Comparison of ENCODE assay signal across 9 mouse cellular contexts in genomic region chr5:122439400-122440094, GRCm38 (mm10). TPM values are rescaled to one million over a fixed set of nuclear protein-coding genes. Genes with fewer than 3 reads are reported as not detected.
DNase-seq lines count a peak whose midpoint lies in the region; ATAC-seq and TF ChIP-seq lines count a peak whose summit lies in the region.
"Had no signal": no experiment of that assay in that cellular context is flagged by ENCODE, and none has a peak within 500 bp of the region (broad histone marks: within the 10 kb centered on the region; RNA-seq: fewer than 3 reads in every experiment).

No protein-coding gene starts in this region.

- peaks cover 16% of the 10 kb centered on the region for H3K4me1 ChIP-seq in cerebellum, adult 2 months (ENCODE audit: control insufficient read depth, insufficient read depth, low read length)
- H3K4me1 ChIP-seq in lung, embryonic 14.5 days (ENCODE audit: insufficient read depth), result no peaks in the 10 kb centered on the region
- no peaks in the 10 kb centered on the region for H3K4me1 ChIP-seq in lung, adult 2 months (ENCODE audit: control insufficient read depth, insufficient read depth, low read length)

- H3K9me3 ChIP-seq in lung, embryonic 14.5 days (ENCODE audit: low read depth, low read length), result no peaks in the 10 kb centered on the region

- no peaks in the 10 kb centered on the region for H3K27me3 ChIP-seq in cerebellum, adult 2 months (ENCODE audit: control insufficient read depth, insufficient read depth, low read length)
- no peaks in the 10 kb centered on the region for H3K27me3 ChIP-seq in lung, embryonic 14.5 days (ENCODE audit: insufficient read depth, low read length)
- H3K27me3 ChIP-seq: Patski had no signal

- no peak overlapping the region; the same call in 1 of the 2 replicates for H3K9ac ChIP-seq in lung, embryonic 14.5 days

- 61% methylated on average over 19 of the region's 19 CpGs for WGBS in cerebellum, adult 2 months
- WGBS in lung, embryonic 14.5 days, result 75% methylated on average over 19 of the region's 19 CpGs
- WGBS in lung, adult 2 months, result 63% methylated on average over 19 of the region's 19 CpGs

- peak overlapping the region; percentile 85 for H3K27ac ChIP-seq in cerebellum, adult 2 months (ENCODE audit: insufficient read depth, low read length)
- no peak overlapping the region; the same call in 1 of the 2 replicates for H3K27ac ChIP-seq in lung, embryonic 14.5 days (ENCODE audit: low read depth)

- ATAC-seq in lung, embryonic 14.5 days (ENCODE audit: insufficient read depth), result peak; percentile 47
- ATAC-seq: Patski had no signal

- H3K4me3 ChIP-seq in cerebellum, adult 2 months (replicated peaks; ENCODE audit: insufficient read depth, low read depth, low read length), result no peak overlapping the region
- no peak overlapping the region for H3K4me3 ChIP-seq in lung, embryonic 14.5 days (ENCODE audit: low read depth, low read length)
- H3K4me3 ChIP-seq in lung, adult 2 months (replicated peaks; ENCODE audit: extremely low read depth, low read depth, low read length), result no peak overlapping the region

- H3K36me3 ChIP-seq in lung, embryonic 14.5 days (ENCODE audit: insufficient read depth), result peaks cover 99% of the 10 kb centered on the region

- peak; percentile 43 to 71 for DNase-seq in cerebellum, adult 2 months
- no peak for DNase-seq in cerebellum, postnatal 25 days
- peak; percentile 25 for DNase-seq in lung, embryonic 14.5 days
- DNase-seq in lung, adult 2 months, result no peak
- DNase-seq in kidney, postnatal 14 days, result peak; percentile 71
- peak; percentile 36 for DNase-seq in skeletal muscle tissue, adult 2 months (ENCODE audit: low read depth, low spot score)
- no peak for DNase-seq in spleen, postnatal 10 days (ENCODE audit: low spot score in 2 of 2)
- DNase-seq in spleen, adult 18-20 months, result no peak

- TF ChIP-seq POLR2A in cerebellum, adult 2 months (IDR thresholded peaks at IDR 0.05; ENCODE audit: borderline replicate concordance, insufficient read depth, low read length), result no peak
- no peak for TF ChIP-seq POLR2A in lung, adult 2 months (IDR thresholded peaks at IDR 0.05; ENCODE audit: borderline replicate concordance, extremely low read depth, low read depth, low read length)

- H3K4me2 ChIP-seq in lung, embryonic 14.5 days, result no peak overlapping the region

- TF ChIP-seq CTCF in cerebellum, adult 2 months (IDR thresholded peaks at IDR 0.05; ENCODE audit: borderline replicate concordance, insufficient read depth, low read depth, low read length), result no peak
- no peak for TF ChIP-seq CTCF in lung, embryonic 14.5 days (IDR thresholded peaks at IDR 0.05; ENCODE audit: low read depth)
- no peak for TF ChIP-seq CTCF in lung, adult 2 months (IDR thresholded peaks at IDR 0.05; ENCODE audit: insufficient read depth, low read length)

RNA-seq across cellular contexts. Expression of gene Anapc7, which starts 18.1 kb away (rescaled TPM):
- 36.0 and 38.0 TPM in 2 replicates for polyA plus RNA-seq in cerebellum, adult 2 months (2012; rRNA removed)
- polyA plus RNA-seq in lung, embryonic 14.5 days (2014; fragmentation: Nextera tagmentation; extraction: Ambion mirVana), result 26.8 and 31.9 TPM in 2 replicates
- 17.9 and 20.5 TPM in 2 replicates for polyA plus RNA-seq in lung, adult 2 months (2012; rRNA removed)

RNA-seq across cellular contexts. Expression of gene Arpc3, which starts 47.9 kb away (rescaled TPM):
- 189 and 203 TPM in 2 replicates for polyA plus RNA-seq in cerebellum, adult 2 months (2012; rRNA removed)
- polyA plus RNA-seq in lung, embryonic 14.5 days (2014; fragmentation: Nextera tagmentation; extraction: Ambion mirVana), result 45.7 and 48.7 TPM in 2 replicates
- polyA plus RNA-seq in lung, adult 2 months (2012; rRNA removed), result 114 and 144 TPM in 2 replicates

Comparison
In these comparisons a context has a peak if more than half of its experiments do, and no peak if none do; other contexts are left out.
1. DNase-seq: peak in cerebellum, adult 2 months (2 of 2), lung, embryonic 14.5 days (single experiment), kidney, postnatal 14 days (single experiment) and skeletal muscle tissue, adult 2 months (single experiment); none in cerebellum, postnatal 25 days (0 of 2), lung, adult 2 months (single experiment), spleen, postnatal 10 days (0 of 2) and spleen, adult 18-20 months (0 of 2).